Mouse (Mus musculus) heart, embryonic 13.5 days (tissue): ENCODE results near the gene Lst1. TPM values are rescaled to one million over a fixed set of nuclear protein-coding genes. Genes with fewer than 3 reads are reported as not detected.
A peak's percentile ranks its signal among the peaks of the same experiment; 100 is the strongest.
"Not testable (repeated sequence)": the region's sequence is repeated elsewhere in the genome, so short reads cannot be mapped to it uniquely, and the experiment has no call there.

Experiments used
- ATAC-seq: fragments of 200-750 bp; cut with Nextera tagmentation; 2 replicates; pipeline ENCODE4 v1.8.0; 2017; ENCODE audit warnings: moderate TSS enrichment; ENCODE audit not compliant: insufficient number of reproducible peaks, low FRiP score, low TSS enrichment; ENCODE audit errors: extremely low read depth
- H3K27ac ChIP-seq: fragments of 300-500 bp; sonication (generic); replicated peaks from 2 replicates; pipeline ENCODE4 v1.5.1; 2015; ENCODE audit warnings: moderate library complexity, mild to moderate bottlenecking, inconsistent platforms
- H3K27me3 ChIP-seq: fragments of 300-500 bp; sonication (generic); replicated peaks from 2 replicates; pipeline ENCODE4 v1.6.1; 2015; ENCODE audit warnings: mild to moderate bottlenecking, inconsistent platforms
- H3K36me3 ChIP-seq: fragments of 300-500 bp; sonication (generic); 2 replicates; pipeline ENCODE4 v1.6.1; 2015; ENCODE audit warnings: mild to moderate bottlenecking, inconsistent platforms
- H3K4me1 ChIP-seq: fragments of 300-500 bp; sonication (generic); 2 replicates; pipeline ENCODE4 v1.6.1; 2015; ENCODE audit warnings: inconsistent platforms
- H3K4me2 ChIP-seq: fragments of 300-500 bp; sonication (generic); 2 replicates; pipeline ENCODE4 v1.6.1; 2015; ENCODE audit warnings: inconsistent platforms, mild to moderate bottlenecking, moderate library complexity
- H3K4me3 ChIP-seq: fragments of 300-500 bp; sonication (generic); 2 replicates; pipeline ENCODE4 v1.5.1; 2015; ENCODE audit warnings: moderate library complexity, mild to moderate bottlenecking, inconsistent platforms
- H3K9ac ChIP-seq: fragments of 300-500 bp; sonication (generic); 2 replicates; pipeline ENCODE4 v1.6.1; 2015; ENCODE audit warnings: inconsistent platforms, mild to moderate bottlenecking, moderate library complexity
- H3K9me3 ChIP-seq: fragments of 300-500 bp; sonication (generic); 2 replicates; pipeline ENCODE4 v1.6.1; 2016; ENCODE audit warnings: inconsistent platforms
- WGBS: fragments of 180-500 bp; shearing (Covaris S2); methylation state at CpG from one replicate; pipeline ENCODE4 v1.1.7; 2015; ENCODE audit warnings: mixed read lengths; 5-methylcytosine and 5-hydroxymethylcytosine counted together
- polyA plus RNA-seq: library from polyadenylated mRNA; unstranded; fragments of >200 nt; fragmentation: Nextera tagmentation; extraction: Ambion mirVana; gene quantifications from 2 replicates; pipeline ENCODE4 v1.2.1, GENCODE M21; 2015

Lst1 gene
- 8.6 and 9.9 TPM in 2 replicates for polyA plus RNA-seq

GRCm38 (mm10) chr17:35187959-35188610, at the start of gene Lst1:
Lst1 (minus strand) TSS chr17:35188439.
- no peak within 1 kb of the TSS for H3K9ac ChIP-seq
- no peak within 1 kb of the TSS for H3K4me2 ChIP-seq
- no peak within 1 kb of the TSS for H3K27ac ChIP-seq
- ATAC-seq = no peak
- H3K4me1 ChIP-seq = peaks cover 5% of the 10 kb centered on the region
- H3K27me3 ChIP-seq = peaks cover 5% of the 10 kb centered on the region
- H3K36me3 ChIP-seq = no peaks in the 10 kb centered on the region
- no peaks in the 10 kb centered on the region for H3K9me3 ChIP-seq
- H3K4me3 ChIP-seq = no peak within 1 kb of the TSS
- WGBS = 65% methylated on average over 7 of the region's 7 CpGs

GRCm38 (mm10) chr17:35237504-35237903, 49.3 kb upstream of the Lst1 start:
- ATAC-seq = no peak
- no peak overlapping the region for H3K27ac ChIP-seq
- WGBS = 79% methylated on average over 12 of the region's 12 CpGs
- no peak overlapping the region for H3K4me2 ChIP-seq
- H3K9ac ChIP-seq = 0 out of 2 replicates have a peak overlapping the region, but pooled peaks have one; percentile 45
- H3K4me3 ChIP-seq = no peak overlapping the region
- H3K9me3 ChIP-seq = no peaks in the 10 kb centered on the region
- H3K4me1 ChIP-seq = peaks cover 42% of the 10 kb centered on the region
- H3K36me3 ChIP-seq = peaks cover 14% of the 10 kb centered on the region
- no peaks in the 10 kb centered on the region for H3K27me3 ChIP-seq

- Histone ChIP-seq H3K9ac (0 out of 2 replicates have a peak overlapping the region, but pooled peaks have one; percentile 45), H3K4me2 (no peak overlapping the region), H3K9me3 (no peaks in the 10 kb centered on the region), H3K4me3 (no peak overlapping the region), H3K4me1 (peaks cover 47% of the 10 kb centered on the region), H3K27me3 (no peaks in the 10 kb centered on the region), H3K27ac (no peak overlapping the region), H3K36me3 (peaks cover 18% of the 10 kb centered on the region)
- 67% methylated on average over 9 of the region's 9 CpGs for WGBS
- no peak for ATAC-seq
Measured at GRCm38 (mm10) chr17:35236996-35237395, 48.8 kb upstream of the Lst1 start.

- Histone ChIP-seq H3K9ac (peak overlapping the region; percentile 94), H3K36me3 (peaks cover 18% of the 10 kb centered on the region), H3K4me1 (peaks cover 51% of the 10 kb centered on the region), H3K27me3 (no peaks in the 10 kb centered on the region), H3K9me3 (no peaks in the 10 kb centered on the region), H3K4me2 (peak overlapping the region; percentile 91), H3K4me3 (peak overlapping the region; percentile 74), H3K27ac (peak overlapping the region; percentile 98)
- WGBS = 1% methylated on average over 18 of the region's 18 CpGs
- ATAC-seq = peak; percentile 45
Measured at GRCm38 (mm10) chr17:35236390-35236746, 48.1 kb upstream of the Lst1 start.

- Histone ChIP-seq H3K9ac (peak within 1 kb of the TSS; percentile 94), H3K27ac (peak within 1 kb of the TSS; percentile 98), H3K27me3 (no peaks in the 10 kb centered on the region), H3K4me3 (peak within 1 kb of the TSS; percentile 74), H3K4me1 (peaks cover 49% of the 10 kb centered on the region), H3K9me3 (no peaks in the 10 kb centered on the region), H3K36me3 (peaks cover 24% of the 10 kb centered on the region), H3K4me2 (peak within 1 kb of the TSS; percentile 91)
- peak; percentile 65 for ATAC-seq
- WGBS = under 1% methylated on average over 35 of the region's 35 CpGs
Measured at GRCm38 (mm10) chr17:35235614-35236389, 47.6 kb upstream of the Lst1 start, which contains the start of gene Nfkbil1. Nfkbil1 (minus strand) TSS chr17:35235792.

- ATAC-seq = no peak
- peaks cover 32% of the 10 kb centered on the region for H3K36me3 ChIP-seq
- H3K4me2 ChIP-seq = peak overlapping the region; percentile 91
- H3K27ac ChIP-seq = peak overlapping the region; percentile 98
- H3K9ac ChIP-seq = peak overlapping the region; percentile 94
- H3K27me3 ChIP-seq = no peaks in the 10 kb centered on the region
- H3K4me1 ChIP-seq = peaks cover 40% of the 10 kb centered on the region
- 2% methylated on average over 30 of the region's 31 CpGs for WGBS
- H3K4me3 ChIP-seq = peak overlapping the region; percentile 74
- no peaks in the 10 kb centered on the region for H3K9me3 ChIP-seq
Measured at GRCm38 (mm10) chr17:35234903-35235302, 46.7 kb upstream of the Lst1 start.

- peak overlapping the region; percentile 94 for H3K9ac ChIP-seq
- not testable (repeated sequence) for H3K27me3 ChIP-seq
- 76% methylated on average over 7 of the region's 7 CpGs for WGBS
Measured at GRCm38 (mm10) chr17:35234090-35234489, 45.9 kb upstream of the Lst1 start.

GRCm38 (mm10) chr17:35233114-35233980, 45.1 kb upstream of the Lst1 start, which contains the start of gene Atp6v1g2:
Atp6v1g2 (plus strand) TSS chr17:35233660.
- peaks cover 47% of the 10 kb centered on the region for H3K36me3 ChIP-seq
- H3K27ac ChIP-seq = peak within 1 kb of the TSS; percentile 98
- H3K4me3 ChIP-seq = peak within 1 kb of the TSS; percentile 74
- H3K4me2 ChIP-seq = peak within 1 kb of the TSS; percentile 91
- H3K9ac ChIP-seq = peak within 1 kb of the TSS; percentile 94
- no peaks in the 10 kb centered on the region for H3K27me3 ChIP-seq
- WGBS = 53% methylated on average over 18 of the region's 18 CpGs
- no peaks in the 10 kb centered on the region for H3K9me3 ChIP-seq
- peaks cover 37% of the 10 kb centered on the region for H3K4me1 ChIP-seq
- ATAC-seq = no peak

More at GRCm38 (mm10) chr17:35234090-35234489, 45.9 kb upstream of the Lst1 start:
- Histone ChIP-seq H3K36me3 (peaks cover 40% of the 10 kb centered on the region), H3K4me1 (peaks cover 37% of the 10 kb centered on the region), H3K4me3 (peak overlapping the region; percentile 74), H3K4me2 (peak overlapping the region; percentile 91), H3K27ac (peak overlapping the region; percentile 98)
- ATAC-seq, H3K9me3 ChIP-seq: not testable (repeated sequence)

- Histone ChIP-seq H3K4me2 (0 out of 2 replicates have a peak overlapping the region, but pooled peaks have one; percentile 25), H3K27ac (peak overlapping the region; percentile 98), H3K36me3 (peaks cover 53% of the 10 kb centered on the region), H3K9ac (peak overlapping the region; percentile 94; the same call in 1 of the 2 replicates), H3K9me3 (no peaks in the 10 kb centered on the region), H3K27me3 (no peaks in the 10 kb centered on the region), H3K4me1 (peaks cover 37% of the 10 kb centered on the region), H3K4me3 (no peak overlapping the region)
- ATAC-seq = no peak
- 75% methylated on average over 5 of the region's 5 CpGs for WGBS
Measured at GRCm38 (mm10) chr17:35232659-35233058, 44.4 kb upstream of the Lst1 start.

GRCm38 (mm10) chr17:35232043-35232442, 43.8 kb upstream of the Lst1 start:
- Histone ChIP-seq H3K27ac (no peak overlapping the region), H3K4me2 (peak overlapping the region; percentile 25; the same call in 1 of the 2 replicates), H3K27me3 (no peaks in the 10 kb centered on the region), H3K9ac (peak overlapping the region; percentile 38), H3K36me3 (peaks cover 55% of the 10 kb centered on the region), H3K9me3 (no peaks in the 10 kb centered on the region), H3K4me3 (no peak overlapping the region), H3K4me1 (peaks cover 37% of the 10 kb centered on the region)
- 13% methylated on average over 12 of the region's 12 CpGs for WGBS
- no peak for ATAC-seq
